Mouse (Mus musculus): ENCODE measurements around the gene Fgfrl1.

- TF ChIP-seq FLI1 (IDR thresholded peaks at IDR 0.05; ENCODE audit: low read length) = no peak
- TF ChIP-seq GATA1 (IDR thresholded peaks at IDR 0.05; ENCODE audit: borderline replicate concordance, low read length) = no peak
Measured at GRCm38 (mm10) chr5:108696542-108696941, 4.4 kb downstream of the Fgfrl1 start.
